Mouse (Mus musculus) midbrain, embryonic 12.5 days (tissue): ENCODE measurements around the gene Prkcb. TPM values are rescaled to one million over a fixed set of nuclear protein-coding genes. Genes with fewer than 3 reads are reported as not detected.

Experiments
- ATAC-seq: fragments of 200-750 bp; cut with Nextera tagmentation; 2 replicates; pipeline ENCODE4 v1.8.0; 2017; ENCODE audit warnings: low read depth, moderate TSS enrichment, moderate library complexity; ENCODE audit not compliant: low FRiP score
- H3K27ac ChIP-seq: fragments of 300-500 bp; sonication (generic); replicated peaks from 2 replicates; pipeline ENCODE4 v1.5.1; 2016; ENCODE audit warnings: mild to moderate bottlenecking
- H3K27me3 ChIP-seq: fragments of 300-500 bp; sonication (generic); 2 replicates; pipeline ENCODE4 v1.6.1; 2016; ENCODE audit warnings: mild to moderate bottlenecking
- H3K36me3 ChIP-seq: fragments of 300-500 bp; sonication (generic); 2 replicates; pipeline ENCODE4 v1.6.1; 2016
- H3K4me1 ChIP-seq: fragments of 300-500 bp; sonication (generic); 2 replicates; pipeline ENCODE4 v1.6.1; 2016
- H3K4me2 ChIP-seq: fragments of 300-500 bp; sonication (generic); replicated peaks from 2 replicates; pipeline ENCODE4 v1.6.1; 2016; ENCODE audit warnings: mild to moderate bottlenecking, moderate library complexity
- H3K4me3 ChIP-seq: fragments of 300-500 bp; sonication (generic); 2 replicates; pipeline ENCODE4 v1.5.1; 2016; ENCODE audit warnings: mild to moderate bottlenecking
- H3K9ac ChIP-seq: fragments of 300-500 bp; sonication (generic); replicated peaks from 2 replicates; pipeline ENCODE4 v1.6.1; 2016; ENCODE audit warnings: mild to moderate bottlenecking, moderate library complexity
- H3K9me3 ChIP-seq: fragments of 300-500 bp; sonication (generic); 2 replicates; pipeline ENCODE4 v1.6.1; 2016; ENCODE audit warnings: mild to moderate bottlenecking
- WGBS: fragments of 180-500 bp; shearing (Covaris S2); methylation state at CpG from one replicate; pipeline ENCODE4 v1.1.7; 2016; 5-methylcytosine and 5-hydroxymethylcytosine counted together
- polyA plus RNA-seq: library from polyadenylated mRNA; unstranded; fragments of >200 nt; fragmentation: Nextera tagmentation; extraction: Ambion mirVana; gene quantifications from 2 replicates; pipeline ENCODE4 v1.2.1, GENCODE M21; 2016

Gene Prkcb
- polyA plus RNA-seq, 1 experiment from 2014 or later = 24.2 TPM

GRCm38 (mm10) chr7:122292151-122292550 lies 3.6 kb downstream of the Prkcb start:
- 56% methylated on average over 7 of the region's 7 CpGs for WGBS
- Histone ChIP-seq H3K27ac (no peak overlapping the region), H3K36me3 (no peaks in the 10 kb centered on the region), H3K4me3 (no peak overlapping the region), H3K4me2 (no peak overlapping the region), H3K9me3 (no peaks in the 10 kb centered on the region), H3K4me1 (peaks cover 16% of the 10 kb centered on the region), H3K9ac (no peak overlapping the region), H3K27me3 (peaks cover 49% of the 10 kb centered on the region)
- no peak for ATAC-seq

DNA sequence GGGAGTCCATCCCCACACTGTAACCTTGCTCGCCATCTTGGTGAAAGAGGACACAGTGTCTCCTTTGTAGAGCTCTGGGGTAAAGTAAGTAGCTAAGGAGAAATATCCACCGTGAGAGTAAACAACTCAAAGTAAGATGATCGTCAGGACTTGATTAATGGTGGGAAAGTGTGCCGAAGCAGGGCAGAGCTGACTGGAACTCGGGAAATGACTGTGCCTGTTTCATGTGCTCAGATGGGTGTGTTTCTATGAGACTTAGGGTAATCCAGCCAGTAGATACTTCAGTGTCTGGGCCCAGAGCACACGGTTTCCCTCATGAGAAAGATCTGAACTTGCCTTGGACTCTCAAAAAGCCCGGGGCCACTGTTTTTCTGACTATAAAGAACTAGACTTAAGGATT lies 5.6 kb downstream of the Prkcb start:
- H3K4me2 ChIP-seq = no peak overlapping the region
- 85% methylated on average over 7 of the region's 7 CpGs for WGBS
- no peak overlapping the region for H3K9ac ChIP-seq
- ATAC-seq = no peak
- H3K4me1 ChIP-seq = peaks cover 9% of the 10 kb centered on the region
- no peak overlapping the region for H3K27ac ChIP-seq
- peaks cover 30% of the 10 kb centered on the region for H3K27me3 ChIP-seq
- no peaks in the 10 kb centered on the region for H3K9me3 ChIP-seq
- no peaks in the 10 kb centered on the region for H3K36me3 ChIP-seq
- H3K4me3 ChIP-seq = no peak overlapping the region

DNA sequence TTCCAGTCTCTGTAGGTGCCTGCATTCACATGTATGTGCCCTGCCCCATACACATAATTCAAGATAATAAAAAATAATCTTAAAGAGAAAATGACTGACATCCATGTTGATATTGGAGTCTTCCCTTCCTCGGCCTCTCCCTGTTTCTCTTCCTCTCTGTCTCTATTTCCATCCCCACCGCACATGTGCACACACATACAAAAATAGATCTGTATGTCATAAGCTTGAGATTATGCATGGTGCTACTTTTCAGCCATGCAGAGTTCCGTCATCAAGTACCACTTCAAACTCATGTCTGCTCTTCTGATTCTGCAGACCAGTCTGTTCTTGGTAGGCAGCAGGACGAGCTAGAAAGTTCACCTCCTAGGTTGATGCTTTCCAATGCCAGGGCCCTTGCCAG lies 6.8 kb downstream of the Prkcb start:
- ATAC-seq = no peak
- Histone ChIP-seq H3K9me3 (no peaks in the 10 kb centered on the region), H3K4me3 (no peak overlapping the region), H3K4me1 (no peaks in the 10 kb centered on the region), H3K9ac (no peak overlapping the region), H3K27me3 (peaks cover 17% of the 10 kb centered on the region), H3K27ac (no peak overlapping the region), H3K36me3 (no peaks in the 10 kb centered on the region), H3K4me2 (no peak overlapping the region)
- WGBS = 88% methylated on average over 4 of the region's 4 CpGs

DNA sequence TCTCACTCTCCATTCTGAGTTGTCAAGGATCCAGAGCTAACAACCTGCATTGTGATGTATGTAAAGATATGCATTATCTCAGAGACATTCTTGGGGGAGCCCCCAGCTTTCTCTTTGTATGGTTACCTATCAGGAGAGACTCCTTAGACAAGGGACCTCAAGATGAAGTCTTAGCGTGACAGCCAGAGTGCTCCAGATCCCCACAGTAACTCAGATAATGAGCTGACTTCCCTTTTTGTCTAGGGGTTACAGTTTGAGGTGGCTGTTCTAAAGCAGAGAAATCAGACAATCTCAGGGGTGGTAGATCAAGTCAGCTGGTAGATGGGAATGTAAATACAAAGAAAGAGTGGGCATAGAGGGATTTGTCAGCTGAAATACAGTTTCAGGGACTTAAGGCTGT lies 7.8 kb downstream of the Prkcb start:
- H3K27me3 ChIP-seq = peaks cover 8% of the 10 kb centered on the region; the same call in 1 of the 2 replicates
- no peak overlapping the region for H3K9ac ChIP-seq
- no peak overlapping the region for H3K27ac ChIP-seq
- no peaks in the 10 kb centered on the region for H3K9me3 ChIP-seq
- H3K4me1 ChIP-seq = no peaks in the 10 kb centered on the region
- ATAC-seq = no peak
- WGBS = 77% methylated on average over 1 of the region's 1 CpGs
- H3K4me2 ChIP-seq = no peak overlapping the region
- no peaks in the 10 kb centered on the region for H3K36me3 ChIP-seq
- H3K4me3 ChIP-seq = no peak overlapping the region

DNA sequence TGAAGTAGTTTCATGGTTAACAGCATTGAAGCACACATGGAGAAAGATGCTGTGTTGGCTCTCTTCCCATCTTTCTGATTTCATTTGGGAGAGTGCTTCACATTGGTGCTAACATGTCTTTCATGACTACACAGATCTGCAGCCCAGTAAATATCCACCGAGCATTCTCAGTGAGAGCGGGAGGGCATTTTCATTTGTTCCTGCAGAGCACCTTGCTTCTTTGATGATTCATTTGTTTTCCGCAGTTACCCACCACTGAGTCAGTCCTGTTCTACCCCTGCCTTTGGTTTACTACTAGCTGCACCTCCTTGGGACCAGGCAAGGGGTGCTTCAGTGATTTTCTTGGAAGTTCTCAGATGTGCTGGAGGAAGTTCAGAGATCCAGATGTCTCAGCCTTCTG lies 8.3 kb downstream of the Prkcb start:
- H3K27ac ChIP-seq = no peak overlapping the region
- H3K9ac ChIP-seq = no peak overlapping the region
- no peaks in the 10 kb centered on the region for H3K9me3 ChIP-seq
- H3K4me3 ChIP-seq = no peak overlapping the region
- H3K4me2 ChIP-seq = no peak overlapping the region
- WGBS = 92% methylated on average over 3 of the region's 3 CpGs
- no peaks in the 10 kb centered on the region for H3K36me3 ChIP-seq
- no peak for ATAC-seq
- peaks cover 4% of the 10 kb centered on the region; the same call in 1 of the 2 replicates for H3K27me3 ChIP-seq
- H3K4me1 ChIP-seq = no peaks in the 10 kb centered on the region

DNA sequence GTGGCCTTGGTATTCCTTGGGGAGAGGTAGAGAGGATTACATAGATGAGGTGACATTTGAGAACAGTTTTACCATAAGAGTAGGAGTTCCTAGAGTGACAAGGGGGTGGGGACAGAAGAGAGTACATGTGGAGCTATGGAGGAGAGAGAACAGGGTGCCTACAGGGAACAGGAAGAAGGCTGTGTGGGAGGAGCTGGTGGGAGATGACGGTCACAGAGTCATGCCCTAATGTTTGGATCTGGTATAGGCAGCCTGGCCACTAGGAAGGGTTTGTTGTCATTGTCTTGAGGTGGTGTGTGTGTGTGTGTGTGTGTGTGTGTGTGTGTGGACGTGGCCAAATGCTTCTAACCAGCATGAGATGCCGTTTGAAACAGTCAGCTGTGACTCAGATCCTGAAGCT lies 9.1 kb downstream of the Prkcb start:
- H3K4me3 ChIP-seq = no peak overlapping the region
- WGBS = 76% methylated on average over 3 of the region's 3 CpGs
- H3K27me3 ChIP-seq = no peaks in the 10 kb centered on the region
- H3K9ac ChIP-seq = no peak overlapping the region
- H3K4me1 ChIP-seq = no peaks in the 10 kb centered on the region
- no peaks in the 10 kb centered on the region for H3K9me3 ChIP-seq
- H3K36me3 ChIP-seq = no peaks in the 10 kb centered on the region
- H3K4me2 ChIP-seq = no peak overlapping the region
- H3K27ac ChIP-seq = no peak overlapping the region
- no peak for ATAC-seq

- Histone ChIP-seq H3K9me3 (no peaks in the 10 kb centered on the region), H3K27me3 (no peaks in the 10 kb centered on the region), H3K9ac (no peak overlapping the region), H3K4me1 (no peaks in the 10 kb centered on the region), H3K27ac (no peak overlapping the region), H3K36me3 (no peaks in the 10 kb centered on the region), H3K4me2 (no peak overlapping the region), H3K4me3 (no peak overlapping the region)
- 85% methylated on average over 2 of the region's 2 CpGs for WGBS
- no peak for ATAC-seq
Observed at GRCm38 (mm10) chr7:122298715-122299114, 10.2 kb downstream of the Prkcb start.

- Histone ChIP-seq H3K36me3 (no peaks in the 10 kb centered on the region), H3K9ac (no peak overlapping the region), H3K4me3 (no peak overlapping the region), H3K27ac (no peak overlapping the region), H3K4me2 (no peak overlapping the region), H3K4me1 (no peaks in the 10 kb centered on the region), H3K27me3 (no peaks in the 10 kb centered on the region), H3K9me3 (no peaks in the 10 kb centered on the region)
- ATAC-seq = no peak
- WGBS = 91% methylated on average over 4 of the region's 4 CpGs
Observed at GRCm38 (mm10) chr7:122300538-122300937, 12.0 kb downstream of the Prkcb start.

GRCm38 (mm10) chr7:122302538-122302937 lies 14.0 kb downstream of the Prkcb start:
- WGBS = 90% methylated on average over 6 of the region's 6 CpGs

DNA sequence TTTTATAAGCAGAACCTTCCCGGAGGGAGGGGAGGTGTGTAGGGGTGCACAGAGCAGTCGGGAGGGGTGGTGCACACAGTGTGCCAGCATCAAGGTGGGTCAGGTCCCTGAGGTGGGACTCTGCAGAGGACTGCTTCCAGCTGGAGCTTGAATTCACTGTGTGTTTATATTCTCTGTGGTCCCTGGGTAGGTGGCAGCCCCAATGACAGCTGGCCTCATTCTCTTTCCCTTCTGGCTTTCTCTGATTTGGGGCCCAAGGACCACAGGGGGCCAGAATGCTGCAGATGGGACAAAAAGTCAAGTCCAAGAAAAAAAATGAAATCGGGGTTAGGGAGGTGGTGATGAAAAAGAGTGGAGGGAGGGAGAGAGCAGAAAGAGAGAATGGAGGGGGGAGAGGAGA lies 15.4 kb downstream of the Prkcb start:
- no peak for ATAC-seq
- Histone ChIP-seq H3K9me3 (no peaks in the 10 kb centered on the region), H3K27ac (no peak overlapping the region), H3K4me3 (no peak overlapping the region), H3K27me3 (no peaks in the 10 kb centered on the region), H3K4me2 (no peak overlapping the region), H3K9ac (no peak overlapping the region), H3K36me3 (no peaks in the 10 kb centered on the region), H3K4me1 (no peaks in the 10 kb centered on the region)
- 77% methylated on average over 3 of the region's 3 CpGs for WGBS

More at GRCm38 (mm10) chr7:122302538-122302937, 14.0 kb downstream of the Prkcb start:
- H3K27ac ChIP-seq = no peak overlapping the region
- H3K36me3 ChIP-seq = no peaks in the 10 kb centered on the region
- H3K4me2 ChIP-seq = no peak overlapping the region
- no peak overlapping the region for H3K4me3 ChIP-seq
- H3K27me3 ChIP-seq = no peaks in the 10 kb centered on the region
- H3K9ac ChIP-seq = no peak overlapping the region
- H3K9me3 ChIP-seq = no peaks in the 10 kb centered on the region
- no peaks in the 10 kb centered on the region for H3K4me1 ChIP-seq
- no peak for ATAC-seq

DNA sequence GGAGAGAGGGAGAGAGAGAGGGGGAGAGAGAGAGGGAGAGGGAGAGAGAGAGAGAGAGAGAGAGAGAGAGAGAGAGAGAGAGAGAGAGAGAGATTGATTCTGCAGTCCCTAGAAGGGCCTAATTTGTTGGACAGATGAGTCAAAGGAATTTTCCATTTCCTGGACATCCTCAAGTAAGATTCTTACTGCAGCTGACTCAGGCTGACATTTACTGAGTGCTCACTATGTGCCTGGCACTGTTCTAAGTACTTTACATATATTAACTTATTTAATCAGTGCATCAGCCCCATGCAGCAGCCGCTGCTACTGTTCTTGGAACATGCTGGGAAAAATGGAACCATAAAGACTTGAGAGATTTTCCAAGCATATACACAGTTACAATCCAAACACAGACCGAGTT lies 16.0 kb downstream of the Prkcb start:
- H3K27ac ChIP-seq = no peak overlapping the region
- H3K4me2 ChIP-seq = no peak overlapping the region
- no peaks in the 10 kb centered on the region for H3K36me3 ChIP-seq
- H3K9ac ChIP-seq = no peak overlapping the region
- H3K27me3 ChIP-seq = no peaks in the 10 kb centered on the region
- H3K4me3 ChIP-seq = no peak overlapping the region
- 81% methylated on average over 2 of the region's 2 CpGs for WGBS
- H3K9me3 ChIP-seq = no peaks in the 10 kb centered on the region
- ATAC-seq = no peak
- H3K4me1 ChIP-seq = no peaks in the 10 kb centered on the region

GRCm38 (mm10) chr7:122307241-122307640 lies 18.7 kb downstream of the Prkcb start:
- no peak overlapping the region for H3K9ac ChIP-seq
- H3K36me3 ChIP-seq = no peaks in the 10 kb centered on the region
- WGBS = 91% methylated on average over 9 of the region's 9 CpGs
- H3K4me3 ChIP-seq = no peak overlapping the region
- H3K4me1 ChIP-seq = peaks cover 2% of the 10 kb centered on the region; the same call in 1 of the 2 replicates
- no peak for ATAC-seq
- H3K4me2 ChIP-seq = no peak overlapping the region
- H3K9me3 ChIP-seq = no peaks in the 10 kb centered on the region
- no peak overlapping the region for H3K27ac ChIP-seq
- no peaks in the 10 kb centered on the region for H3K27me3 ChIP-seq

- H3K9ac ChIP-seq = no peak overlapping the region
- H3K4me1 ChIP-seq = peaks cover 5% of the 10 kb centered on the region; the same call in 1 of the 2 replicates
- H3K27ac ChIP-seq = no peak overlapping the region
- H3K9me3 ChIP-seq = no peaks in the 10 kb centered on the region
- no peak overlapping the region for H3K4me3 ChIP-seq
- H3K27me3 ChIP-seq = no peaks in the 10 kb centered on the region
- no peak for ATAC-seq
- WGBS = 91% methylated on average over 5 of the region's 5 CpGs
- no peak overlapping the region for H3K4me2 ChIP-seq
- no peaks in the 10 kb centered on the region for H3K36me3 ChIP-seq
Observed at GRCm38 (mm10) chr7:122308661-122309060, 20.1 kb downstream of the Prkcb start.
